Comparison of ENCODE assay signal across 8 mouse cellular contexts in genomic region chr1:82316111-82316745, GRCm38 (mm10). TPM values are rescaled to one million over a fixed set of nuclear protein-coding genes. Genes with fewer than 3 reads are reported as not detected.
DNase-seq lines count a peak whose midpoint lies in the region; ATAC-seq lines count a peak whose summit lies in the region.

Rhbdd1 (plus strand) TSS chr1:82316452.

- ATAC-seq in megakaryocyte progenitor cell, adult 5-6 weeks (replicated peaks; ENCODE audit: poor library complexity), result peak; percentile 97

- peak; percentile 98 for DNase-seq in adipocyte (ENCODE audit: low spot score)
- peak; percentile 100 for DNase-seq in embryo, embryonic 10 days (ENCODE audit: low spot score)
- DNase-seq in gastrocnemius, postnatal 10 days, result peak; percentile 98
- peak; percentile 98 for DNase-seq in induced T-regulatory cell, adult 2 months (ENCODE audit: low read depth)
- peak; percentile 94 to 98 for DNase-seq in left cerebral cortex, adult 9 months (ENCODE audit: low spot score in 2 of 2)
- peak; percentile 99 for DNase-seq in right cerebral cortex, postnatal 14 days
- peak; percentile 94 to 98 for DNase-seq in urinary bladder, postnatal 36 days (ENCODE audit: low spot score in 2 of 2)

RNA-seq across cellular contexts. Expression of gene Rhbdd1, which starts in this region (rescaled TPM):
- 10 to 100 TPM; 12.2 to 13.2 TPM for total RNA-seq in gastrocnemius, postnatal 10 days (2021)
- total RNA-seq in megakaryocyte progenitor cell, adult 5-6 weeks (2015), result 11.6 and 12.1 TPM in 2 replicates
- total RNA-seq in megakaryocyte progenitor cell, adult 5-6 weeks (2017), result 14.1 and 16.0 TPM in 2 replicates

Comparison
In these comparisons a context has a peak if more than half of its experiments do, and no peak if none do; other contexts are left out.
1. Peak in every context shown above with its lines: DNase-seq and ATAC-seq.